Mouse (Mus musculus) cerebellum, adult 11 months (tissue): ENCODE results near the gene Rab11fip4.

ENCODE experiments used
- DNase-seq: peaks from one replicate; pipeline ENCODE4 v3.0.0; 2022

The Rab11fip4 gene

GRCm38 (mm10) chr11:79715316-79715715 lies 124.3 kb downstream of the Rab11fip4 start:
- no peak for DNase-seq

GRCm38 (mm10) chr11:79715733-79716452 lies 124.9 kb downstream of the Rab11fip4 start:
- no peak for DNase-seq

- no peak for DNase-seq
These were observed 125.4 kb downstream of the Rab11fip4 start for GRCm38 (mm10) chr11:79716453-79716749.

GRCm38 (mm10) chr11:79717271-79717670 lies 126.3 kb downstream of the Rab11fip4 start:
- no peak for DNase-seq

GRCm38 (mm10) chr11:79717801-79718200 lies 126.8 kb downstream of the Rab11fip4 start:
- DNase-seq, result no peak

GRCm38 (mm10) chr11:79718202-79718601 lies 127.2 kb downstream of the Rab11fip4 start:
- no peak for DNase-seq

GRCm38 (mm10) chr11:79718829-79719346 lies 127.9 kb downstream of the Rab11fip4 start:
- no peak for DNase-seq

- no peak for DNase-seq
These were observed 129.7 kb downstream of the Rab11fip4 start for GRCm38 (mm10) chr11:79720737-79721136.

- no peak for DNase-seq
These were observed 131.8 kb downstream of the Rab11fip4 start for GRCm38 (mm10) chr11:79722811-79723210.

- DNase-seq, result no peak
These were observed 134.0 kb downstream of the Rab11fip4 start for GRCm38 (mm10) chr11:79725005-79725404.

GRCm38 (mm10) chr11:79729231-79730047 lies 138.4 kb downstream of the Rab11fip4 start:
- DNase-seq, result peak; percentile 80

- DNase-seq, result no peak
These were observed 139.4 kb downstream of the Rab11fip4 start for GRCm38 (mm10) chr11:79730462-79730861.

- no peak for DNase-seq
These were observed 140.5 kb downstream of the Rab11fip4 start for GRCm38 (mm10) chr11:79731476-79731875.

GRCm38 (mm10) chr11:79733013-79733412 lies 142.0 kb downstream of the Rab11fip4 start:
- DNase-seq, result no peak

- DNase-seq, result no peak
These were observed 145.4 kb downstream of the Rab11fip4 start for GRCm38 (mm10) chr11:79736232-79737006.

GRCm38 (mm10) chr11:79737126-79737697 lies 146.2 kb downstream of the Rab11fip4 start:
- no peak for DNase-seq

- DNase-seq, result no peak
These were observed 147.0 kb downstream of the Rab11fip4 start for GRCm38 (mm10) chr11:79737865-79738502.

- DNase-seq, result no peak
These were observed 147.9 kb downstream of the Rab11fip4 start for GRCm38 (mm10) chr11:79738725-79739558.

- no peak for DNase-seq
These were observed 149.9 kb downstream of the Rab11fip4 start for GRCm38 (mm10) chr11:79740740-79741512.

GRCm38 (mm10) chr11:79746552-79747102 lies 155.6 kb downstream of the Rab11fip4 start:
- no peak for DNase-seq
